Mouse (Mus musculus): ENCODE measurements around the gene Klrc3.
"Not testable (repeated sequence)": the region's sequence is repeated elsewhere in the genome, so short reads cannot be mapped to it uniquely, and the experiment has no call there.

Gene Klrc3

DNA sequence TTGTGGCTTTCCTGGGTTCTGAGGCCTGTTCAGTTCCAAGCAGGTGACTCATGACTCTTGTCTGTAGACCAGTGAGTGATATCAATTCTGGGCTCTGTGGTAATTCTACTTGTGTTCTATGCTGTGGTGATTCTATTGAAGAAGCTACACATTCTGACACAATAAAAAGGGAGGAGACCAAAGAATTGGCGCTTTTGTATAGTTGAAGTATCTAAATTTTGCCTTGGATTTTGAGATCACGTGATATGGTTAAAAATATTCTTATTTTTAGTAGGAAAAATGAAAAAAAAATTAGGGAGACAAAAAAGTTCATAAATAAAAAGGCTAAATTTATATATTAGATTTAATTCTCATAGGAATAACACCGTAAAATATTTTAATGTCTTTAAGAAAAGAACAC, at the start of gene Klrc3:
TSS of gene Klrc3 (minus strand) at position 101 of the 400 bp plus-strand sequence.
- not testable (repeated sequence) for DNase-seq (ENCODE audit: low read depth, low spot score)

DNA sequence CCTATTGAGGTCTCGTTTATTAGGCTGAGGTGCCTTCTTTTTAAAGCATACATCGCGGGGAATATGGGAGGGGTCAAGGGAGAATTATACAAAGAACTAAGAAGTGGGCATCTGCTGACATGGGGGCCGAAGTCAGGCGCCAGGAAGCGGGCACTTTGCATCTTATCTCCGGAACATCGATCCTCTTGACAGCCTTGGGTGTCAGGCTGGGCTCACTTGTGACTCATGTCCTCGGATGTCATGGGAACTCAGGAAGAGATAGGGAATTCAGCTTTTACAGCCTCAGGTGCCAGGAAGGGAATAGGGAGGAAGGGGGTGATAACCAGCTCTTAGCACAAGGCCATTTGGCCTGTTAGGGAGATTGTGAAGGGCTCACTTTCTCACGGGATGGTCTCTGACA, 48.3 kb upstream of the Klrc3 start:
- not testable (repeated sequence) for DNase-seq (ENCODE audit: low read depth, low spot score)

DNA sequence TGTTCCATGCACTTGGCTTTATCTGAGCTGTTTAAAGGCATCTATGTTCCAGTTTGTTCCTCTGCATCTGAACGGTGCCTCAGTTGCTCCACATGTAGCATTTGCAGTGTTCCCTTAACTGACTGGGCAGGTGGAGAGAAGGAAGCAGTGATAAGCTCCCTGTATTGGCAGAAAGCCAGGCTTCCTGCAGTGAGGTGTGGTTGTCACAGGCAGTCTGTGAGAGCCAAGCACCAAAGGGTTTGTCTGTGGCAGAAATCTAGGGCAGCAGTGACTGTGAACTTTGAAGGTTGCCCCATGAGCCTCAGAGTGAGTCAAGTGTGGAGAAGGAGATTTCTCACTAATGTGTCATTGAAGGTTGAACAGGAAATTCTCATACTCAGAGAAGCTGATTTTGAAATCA, 37.2 kb upstream of the Klrc3 start:
- DNase-seq (ENCODE audit: low read depth, low spot score): peak; percentile 75

DNA sequence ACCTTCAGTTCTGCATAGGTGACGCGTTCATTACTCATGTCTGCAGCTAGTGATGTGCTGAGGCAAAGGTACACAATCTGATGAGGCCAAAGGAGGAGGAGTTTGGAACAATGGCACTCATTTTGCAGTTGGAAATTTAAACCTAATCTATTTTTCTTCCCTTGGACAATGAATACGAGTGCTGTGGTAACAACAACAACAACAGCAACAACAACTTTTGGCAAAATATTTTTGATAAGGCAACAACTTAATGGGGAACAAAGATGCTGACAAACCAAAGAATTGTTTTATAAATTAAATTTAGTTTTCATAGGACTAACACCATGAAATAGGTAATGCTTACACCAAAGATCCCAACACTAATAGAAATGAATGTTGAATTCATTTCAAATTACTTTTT, 35.7 kb upstream of the Klrc3 start, which contains the start of gene Klrc1:
TSS of gene Klrc1 (minus strand) at position 101 of the 400 bp plus-strand sequence.
- DNase-seq (ENCODE audit: low read depth, low spot score): peak; percentile 8

DNA sequence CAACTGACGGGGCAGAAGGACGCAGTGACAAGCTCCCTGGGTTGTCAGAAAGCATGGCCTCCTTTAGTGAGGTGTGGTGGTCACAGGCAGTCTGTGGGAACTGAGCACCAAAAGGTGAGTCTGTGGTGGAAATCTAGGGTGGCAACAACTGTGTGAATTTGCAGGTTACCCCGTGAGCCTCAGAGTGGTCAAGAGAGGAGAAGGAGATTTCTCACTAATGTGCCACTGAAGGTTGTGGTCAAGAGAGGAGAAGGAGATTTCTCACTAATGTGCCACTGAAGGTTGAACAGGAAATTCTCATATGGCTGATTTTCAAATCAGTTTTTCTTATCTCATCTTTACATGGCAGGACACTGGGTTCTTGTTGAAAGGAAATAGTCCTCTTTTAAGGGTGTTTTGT, 18.2 kb upstream of the Klrc3 start:
- not testable (repeated sequence) for DNase-seq (ENCODE audit: low read depth, low spot score)

DNA sequence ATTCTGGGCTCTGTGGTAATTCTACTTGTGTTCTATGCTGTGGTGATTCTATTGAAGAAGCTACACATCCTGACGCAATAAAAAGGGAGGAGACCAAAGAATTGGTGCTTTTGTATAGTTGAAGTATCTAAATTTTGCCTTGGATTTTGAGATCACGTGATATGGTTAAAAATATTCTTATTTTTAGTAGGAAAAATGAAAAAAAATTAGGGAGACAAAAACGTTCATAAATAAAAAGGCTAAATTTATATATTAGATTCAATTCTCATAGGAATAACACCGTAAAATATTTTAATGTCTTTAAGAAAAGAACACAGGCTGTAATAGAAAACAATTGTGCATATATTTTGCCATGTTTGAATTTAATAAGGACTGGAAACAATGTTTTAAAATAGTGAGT, 17.5 kb upstream of the Klrc3 start, which contains the start of gene Klrc2:
TSS of gene Klrc2 (minus strand) at position 101 of the 400 bp plus-strand sequence.
- DNase-seq (ENCODE audit: low read depth, low spot score): not testable (repeated sequence)

DNA sequence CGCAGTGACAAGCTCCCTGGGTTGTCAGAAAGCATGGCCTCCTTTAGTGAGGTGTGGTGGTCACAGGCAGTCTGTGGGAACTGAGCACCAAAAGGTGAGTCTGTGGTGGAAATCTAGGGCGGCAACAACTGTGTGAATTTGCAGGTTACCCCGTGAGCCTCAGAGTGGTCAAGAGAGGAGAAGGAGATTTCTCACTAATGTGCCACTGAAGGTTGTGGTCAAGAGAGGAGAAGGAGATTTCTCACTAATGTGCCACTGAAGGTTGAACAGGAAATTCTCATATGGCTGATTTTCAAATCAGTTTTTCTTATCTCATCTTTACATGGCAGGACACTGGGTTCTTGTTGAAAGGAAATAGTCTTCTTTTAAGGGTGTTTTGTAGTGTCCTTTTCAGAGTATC, 917 bp upstream of the Klrc3 start:
- not testable (repeated sequence) for DNase-seq (ENCODE audit: low read depth, low spot score)

DNA sequence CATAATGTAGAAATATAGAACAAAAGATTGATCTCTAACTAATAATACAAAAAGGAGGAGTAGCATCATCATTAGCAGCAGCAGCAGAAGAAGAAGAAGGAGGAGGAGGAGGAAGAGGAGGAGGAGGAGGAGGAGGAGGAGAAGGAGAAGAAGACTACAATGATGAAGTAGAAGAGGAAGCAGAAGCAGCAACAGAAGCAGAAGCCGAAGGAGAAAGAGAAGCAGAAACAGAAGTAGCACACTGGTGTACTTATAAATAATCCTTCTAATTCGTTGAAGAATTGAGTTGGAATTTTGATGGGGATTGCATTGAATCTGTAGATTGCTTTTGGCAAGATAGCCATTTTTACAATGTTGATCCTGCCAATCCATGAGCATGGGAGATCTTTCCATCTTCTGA, 12.1 kb downstream of the Klrc3 start:
- not testable (repeated sequence) for DNase-seq (ENCODE audit: low read depth, low spot score)

DNA sequence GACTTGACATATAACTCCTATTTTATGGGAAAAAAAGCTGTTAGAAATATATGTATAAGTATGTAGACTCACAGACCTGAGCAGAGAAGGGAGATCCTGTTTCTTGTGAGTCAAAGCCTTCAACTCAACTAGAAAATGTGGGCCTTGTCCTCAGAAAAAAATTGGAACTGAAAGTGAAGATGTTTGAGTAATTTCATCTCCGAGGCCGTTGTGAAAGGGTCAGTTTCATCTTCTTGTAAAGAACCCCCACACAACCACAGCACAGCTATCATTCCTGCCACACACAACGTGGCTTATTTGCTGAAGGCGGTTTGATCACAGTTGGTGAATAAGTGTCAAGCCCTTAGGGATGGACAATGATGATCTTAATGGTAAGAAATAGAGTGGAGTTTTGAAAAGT, 19.4 kb downstream of the Klrc3 start, which contains the start of gene Klrk1:
TSS of gene Klrk1 (minus strand) at position 130 of the 400 bp plus-strand sequence.
- DNase-seq (ENCODE audit: low read depth, low spot score): no peak

DNA sequence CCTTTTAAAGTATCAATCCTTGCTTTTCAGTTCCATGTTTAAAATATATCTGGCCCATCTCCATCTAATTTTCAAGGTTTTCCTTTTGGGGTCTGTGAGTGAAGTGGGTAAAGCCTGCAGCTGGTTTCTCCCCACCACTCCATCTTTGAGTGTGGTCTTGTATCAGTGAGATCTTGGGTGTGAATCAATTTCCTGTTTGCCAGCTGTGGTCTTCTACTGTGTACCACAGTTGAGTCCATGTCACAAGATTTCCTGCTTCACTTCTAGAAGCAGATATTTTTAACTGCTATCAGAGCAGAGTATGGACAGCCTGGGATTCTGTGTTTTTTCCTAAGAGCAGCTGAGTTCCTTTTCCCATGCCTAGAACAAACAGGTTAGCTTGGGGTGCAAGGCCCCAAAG, 34.8 kb downstream of the Klrc3 start:
- peak; percentile 65 for DNase-seq (ENCODE audit: low read depth, low spot score)

DNA sequence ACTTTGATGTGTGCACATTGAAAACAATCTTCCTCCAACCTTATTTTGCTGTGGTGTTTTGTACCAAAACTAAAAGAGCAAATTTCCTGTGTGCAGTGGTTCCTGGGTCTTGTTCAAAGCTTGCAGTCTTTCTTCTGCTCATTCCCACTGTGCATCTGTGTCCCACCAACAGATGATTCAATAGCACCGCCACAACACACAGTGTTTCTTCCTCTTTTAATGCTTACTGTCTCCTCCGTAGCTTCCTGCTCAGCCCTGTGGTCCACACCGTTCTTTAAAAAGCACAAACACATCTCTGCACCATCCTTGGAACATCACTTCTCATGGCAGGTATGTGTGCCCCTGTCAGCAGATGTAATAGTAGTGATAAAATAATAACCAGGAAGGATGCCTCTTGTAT, 51.6 kb downstream of the Klrc3 start, which contains the start of gene Klrd1:
TSS of gene Klrd1 (plus strand) at position 275 of the 400 bp plus-strand sequence.
- DNase-seq (ENCODE audit: low read depth, low spot score): peak; percentile 24
